Mouse (Mus musculus): Measurements from ENCODE around the gene Ip6k1.
"Not testable (repeated sequence)": the region's sequence is repeated elsewhere in the genome, so short reads cannot be mapped to it uniquely, and the experiment has no call there.

Gene Ip6k1

GRCm38 (mm10) chr9:107982681-107983346 lies 19.5 kb upstream of the Ip6k1 start, which contains the start of gene Gm20661:
Gm20661 (plus strand) TSS chr9:107983058.
- DNase-seq (ENCODE audit: low spot score): peak; percentile 54

GRCm38 (mm10) chr9:107983421-107983890 lies 18.8 kb upstream of the Ip6k1 start:
- no peak for DNase-seq (ENCODE audit: low spot score)

- no peak for DNase-seq (ENCODE audit: low spot score)
Measured at GRCm38 (mm10) chr9:107984052-107984753, 18.1 kb upstream of the Ip6k1 start.

- no peak for DNase-seq (ENCODE audit: low spot score)
Measured at GRCm38 (mm10) chr9:107984754-107985055, 17.6 kb upstream of the Ip6k1 start.

GRCm38 (mm10) chr9:107985131-107986119 lies 16.9 kb upstream of the Ip6k1 start, which contains the start of gene Inka1:
Inka1 (minus strand) TSS chr9:107985879.
- peak; percentile 88 for DNase-seq (ENCODE audit: low spot score)

- DNase-seq (ENCODE audit: low spot score): peak; percentile 67
Measured at GRCm38 (mm10) chr9:107986376-107986775, 15.9 kb upstream of the Ip6k1 start.

- no peak for DNase-seq (ENCODE audit: low spot score)
Measured at GRCm38 (mm10) chr9:107987950-107988349, 14.4 kb upstream of the Ip6k1 start.

- no peak for DNase-seq (ENCODE audit: low spot score)
Measured at GRCm38 (mm10) chr9:107992197-107992596, 10.1 kb upstream of the Ip6k1 start, which contains the start of gene Cdhr4. Cdhr4 (plus strand) TSS chr9:107992497.

GRCm38 (mm10) chr9:107993013-107993412 lies 9.3 kb upstream of the Ip6k1 start:
- DNase-seq (ENCODE audit: low spot score): peak; percentile 35

- DNase-seq (ENCODE audit: low spot score): no peak
Measured at GRCm38 (mm10) chr9:107994464-107994863, 7.8 kb upstream of the Ip6k1 start.

- no peak for DNase-seq (ENCODE audit: low spot score)
Measured at GRCm38 (mm10) chr9:107995513-107995912, 6.8 kb upstream of the Ip6k1 start.

GRCm38 (mm10) chr9:107996049-107996448 lies 6.3 kb upstream of the Ip6k1 start, which contains the start of gene Gm20662:
Gm20662 (plus strand) TSS chr9:107996349.
- DNase-seq (ENCODE audit: low spot score): no peak

- DNase-seq (ENCODE audit: low spot score): peak; percentile 37
Measured at GRCm38 (mm10) chr9:108002778-108003530, 653 bp downstream of the Ip6k1 start.

- peak; percentile 70 for DNase-seq (ENCODE audit: low spot score)
Measured at GRCm38 (mm10) chr9:108003531-108003890, 1.2 kb downstream of the Ip6k1 start.

- DNase-seq (ENCODE audit: low spot score): no peak
Measured at GRCm38 (mm10) chr9:108008041-108008440, 5.7 kb downstream of the Ip6k1 start.

- DNase-seq (ENCODE audit: low spot score): no peak
Measured at GRCm38 (mm10) chr9:108010385-108010784, 8.1 kb downstream of the Ip6k1 start.

- DNase-seq (ENCODE audit: low spot score): not testable (repeated sequence)
Measured at GRCm38 (mm10) chr9:108013577-108013976, 11.3 kb downstream of the Ip6k1 start.

GRCm38 (mm10) chr9:108017127-108017526 lies 14.8 kb downstream of the Ip6k1 start:
- DNase-seq (ENCODE audit: low spot score): no peak

GRCm38 (mm10) chr9:108020741-108021140 lies 18.4 kb downstream of the Ip6k1 start:
- DNase-seq (ENCODE audit: low spot score): no peak

- DNase-seq (ENCODE audit: low spot score): no peak
Measured at GRCm38 (mm10) chr9:108023216-108023615, 20.9 kb downstream of the Ip6k1 start.

- no peak for DNase-seq (ENCODE audit: low spot score)
Measured at GRCm38 (mm10) chr9:108026584-108026983, 24.3 kb downstream of the Ip6k1 start.

Measured in T-cell, adult 2 months (primary cell).